Mouse (Mus musculus) retina, embryonic 14.5 days (tissue): ENCODE data around the gene Ptms.
A peak's percentile ranks its signal among the peaks of the same experiment; 100 is the strongest.

Experiments
- DNase-seq: peaks from one replicate; pipeline ENCODE4 v3.0.0-alpha.2; 2015; ENCODE audit warnings: low spot score

Ptms gene

GRCm38 (mm10) chr6:124919695-124920317 is at the start of gene Ptms:
Gene Ptms, minus strand, starts transcription at chr6:124920103.
- DNase-seq, result peak; percentile 94

GRCm38 (mm10) chr6:124967766-124968165 is 47.9 kb upstream of the Ptms start:
- DNase-seq, result peak; percentile 72

DNA sequence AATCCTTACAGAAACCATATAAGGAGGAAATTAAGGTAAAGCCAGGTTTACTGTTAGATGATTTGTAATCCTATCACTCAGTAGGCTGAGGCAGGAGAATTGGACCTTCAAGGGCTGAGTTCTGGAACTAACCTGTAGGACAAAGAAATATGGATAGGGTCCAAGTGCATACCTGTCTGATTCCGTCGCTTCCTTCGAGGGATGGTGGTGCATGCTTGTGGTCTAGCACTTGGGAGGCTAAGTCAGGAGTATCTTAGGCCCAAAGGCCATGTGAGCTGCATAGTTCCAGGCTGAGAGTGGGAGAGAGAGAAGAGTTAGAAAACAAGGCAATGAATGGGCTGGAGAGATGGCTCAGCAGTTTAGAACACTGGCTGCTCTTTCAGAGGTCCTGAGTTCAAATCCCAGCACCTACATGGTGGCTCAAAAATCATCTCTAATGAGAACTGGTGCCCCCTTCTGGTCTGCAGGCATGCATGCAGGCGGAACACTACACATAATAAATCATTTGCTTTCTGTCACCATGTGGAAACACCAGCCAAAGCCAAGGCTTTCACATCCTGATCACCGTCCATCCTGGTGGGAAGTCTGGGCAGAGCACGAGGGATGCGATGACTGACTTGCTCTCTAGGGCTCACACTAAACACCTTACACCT is 46.7 kb upstream of the Ptms start:
- DNase-seq, result peak; percentile 18

- DNase-seq, result peak; percentile 28
Observed at GRCm38 (mm10) chr6:124965747-124966146, 45.8 kb upstream of the Ptms start.

DNA sequence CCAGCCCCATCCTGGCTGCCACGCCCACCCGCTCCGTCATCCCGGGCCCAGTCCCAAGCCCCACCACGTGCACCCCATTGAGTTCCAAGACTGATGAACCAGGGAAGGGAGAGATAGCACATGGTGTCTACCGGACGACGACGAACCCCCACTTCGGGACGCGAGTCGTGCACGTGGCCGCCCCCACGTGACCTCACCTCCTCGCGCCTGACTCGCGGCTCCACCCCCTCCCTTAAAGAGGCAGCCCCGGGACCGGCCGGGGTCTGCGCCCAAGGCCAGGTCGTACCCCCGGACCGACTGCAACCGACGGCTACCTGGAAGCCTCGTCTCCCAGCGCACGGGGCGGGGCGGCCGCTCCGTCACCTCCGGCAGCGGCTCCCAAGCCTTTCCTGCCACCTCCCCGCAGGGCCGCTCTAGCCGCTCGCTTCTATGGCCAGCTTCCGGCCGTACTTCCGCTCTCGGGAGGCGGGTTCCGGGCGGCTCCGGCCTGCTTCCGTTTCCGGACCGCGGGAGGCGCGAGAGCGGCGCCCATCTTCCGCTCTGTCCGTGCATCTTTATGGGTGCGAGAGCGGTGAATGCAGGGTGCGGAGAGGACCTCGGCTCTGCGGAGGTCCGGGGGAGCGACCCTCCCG is 45.3 kb upstream of the Ptms start, which contains the start of gene Cops7a:
TSS of gene Cops7a (minus strand) at position 451 of the 632 bp plus-strand sequence.
- DNase-seq, result peak; percentile 95

- DNase-seq, result no peak
Observed at GRCm38 (mm10) chr6:124964638-124965037, 44.7 kb upstream of the Ptms start.

GRCm38 (mm10) chr6:124961021-124961420 is 41.1 kb upstream of the Ptms start:
- no peak for DNase-seq

- no peak for DNase-seq
Observed at GRCm38 (mm10) chr6:124959960-124960359, 40.1 kb upstream of the Ptms start.

- no peak for DNase-seq
Observed at GRCm38 (mm10) chr6:124958127-124958526, 38.2 kb upstream of the Ptms start.

- no peak for DNase-seq
Observed at GRCm38 (mm10) chr6:124955212-124955611, 35.3 kb upstream of the Ptms start.

GRCm38 (mm10) chr6:124953991-124954715 is 34.2 kb upstream of the Ptms start:
- no peak for DNase-seq

- DNase-seq, result no peak
Observed at GRCm38 (mm10) chr6:124943526-124943925, 23.6 kb upstream of the Ptms start.

- no peak for DNase-seq
Observed at GRCm38 (mm10) chr6:124941679-124942078, 21.8 kb upstream of the Ptms start.

- DNase-seq, result no peak
Observed at GRCm38 (mm10) chr6:124938554-124938953, 18.7 kb upstream of the Ptms start.

DNA sequence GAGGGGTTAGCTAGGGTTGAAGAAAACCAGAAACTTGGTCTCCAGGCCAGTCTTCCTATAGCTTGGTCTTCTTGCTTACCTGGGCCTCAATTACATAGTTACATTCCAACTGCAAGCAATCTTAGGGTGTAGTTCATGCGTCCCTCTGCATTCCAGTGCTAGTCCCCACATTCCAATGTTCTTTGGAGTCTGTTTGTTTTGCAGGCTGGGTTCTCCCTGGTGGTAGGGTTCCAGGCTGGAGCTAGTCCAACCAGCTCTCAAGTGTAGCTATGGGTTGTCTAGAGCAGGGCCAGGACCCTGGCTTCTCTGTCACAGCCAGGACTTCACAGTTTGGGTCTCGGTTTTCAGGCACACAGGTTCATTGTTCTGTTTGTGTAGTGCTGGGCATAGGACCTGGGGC is 17.6 kb upstream of the Ptms start:
- DNase-seq, result no peak

GRCm38 (mm10) chr6:124936681-124937080 is 16.8 kb upstream of the Ptms start:
- DNase-seq, result no peak

GRCm38 (mm10) chr6:124934670-124935069 is 14.8 kb upstream of the Ptms start:
- no peak for DNase-seq

GRCm38 (mm10) chr6:124933127-124933526 is 13.2 kb upstream of the Ptms start:
- DNase-seq, result no peak

GRCm38 (mm10) chr6:124932314-124932695 is 12.4 kb upstream of the Ptms start:
- DNase-seq, result no peak

DNA sequence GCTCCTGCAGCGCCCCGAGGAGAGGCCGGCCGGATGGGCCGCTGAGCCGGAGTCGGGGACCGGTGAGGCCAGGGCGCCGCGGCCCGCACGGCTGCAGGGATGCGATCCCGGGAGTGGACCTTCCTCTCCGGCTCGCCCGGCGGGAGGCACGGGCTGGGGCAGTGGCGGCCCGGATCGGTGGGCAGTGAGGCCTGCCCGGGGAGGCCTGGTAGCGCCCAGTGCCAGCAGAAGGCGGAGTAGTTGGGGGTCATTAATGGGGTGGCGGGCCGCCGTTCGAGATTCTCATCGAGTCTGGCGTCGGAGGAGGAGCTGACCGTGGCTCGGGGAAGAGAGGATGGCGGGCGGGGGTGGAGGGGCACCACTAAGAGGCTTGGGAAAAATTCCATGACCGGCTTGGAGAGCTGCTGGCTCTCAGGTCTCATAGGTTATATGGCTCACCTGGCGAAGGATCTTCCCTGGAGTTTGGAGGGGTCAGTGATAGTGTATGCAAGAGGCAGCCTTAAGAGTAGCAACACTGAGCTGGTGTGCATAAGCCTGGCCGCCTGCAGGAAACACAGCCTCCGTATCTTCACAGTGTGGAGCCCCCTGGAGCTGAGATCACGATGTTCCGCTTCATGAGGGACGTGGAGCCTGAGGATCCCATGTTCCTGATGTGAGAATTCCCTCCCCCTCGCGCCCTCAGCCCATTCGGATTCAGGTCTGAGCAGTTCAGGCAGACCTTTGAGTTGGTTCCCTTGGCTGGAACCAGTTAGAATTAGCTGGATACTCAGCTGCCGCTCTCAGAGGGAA is 11.8 kb upstream of the Ptms start:
- DNase-seq, result peak; percentile 59

DNA sequence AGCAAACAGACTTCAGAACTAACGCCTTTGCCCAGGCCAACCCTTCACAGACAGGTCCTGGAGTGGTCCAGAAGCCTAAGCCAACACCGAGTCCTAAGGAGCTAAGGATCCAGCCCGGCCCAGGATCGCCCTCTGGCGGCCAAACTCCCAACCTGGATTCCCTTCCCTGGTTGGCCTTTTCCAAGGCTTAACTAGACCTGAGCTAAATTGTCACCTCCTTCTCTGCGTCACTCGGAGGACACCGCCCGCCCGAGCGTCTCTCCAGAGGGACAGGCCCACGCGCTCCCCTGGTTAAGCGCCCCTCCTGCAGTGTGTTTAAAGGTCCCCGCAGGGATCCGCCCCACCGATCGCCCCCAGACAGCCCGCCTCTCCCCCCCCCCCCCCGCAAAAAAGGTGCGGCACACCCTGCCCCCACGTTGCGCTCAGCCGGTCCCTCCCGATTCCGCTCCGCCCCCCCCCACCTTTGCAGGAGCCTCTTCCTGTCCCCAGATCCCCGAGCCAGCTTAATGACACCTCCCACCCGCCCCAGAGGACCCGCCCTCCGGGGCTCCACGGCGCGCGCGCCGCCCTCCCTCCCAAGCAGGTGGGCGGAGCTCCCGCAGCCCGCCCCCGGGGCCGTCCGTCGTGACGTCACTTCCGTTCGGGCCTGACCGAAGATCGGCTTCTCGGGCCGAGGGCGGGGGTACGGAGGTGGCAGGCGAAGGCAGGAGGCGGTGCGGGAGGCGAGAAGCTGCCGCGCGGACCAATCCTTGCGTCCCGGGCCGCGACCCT is 11.0 kb upstream of the Ptms start, which contains the start of gene Mlf2:
TSS of gene Mlf2 (plus strand) at position 633 of the 771 bp plus-strand sequence.
- DNase-seq, result peak; percentile 100
